Mouse (Mus musculus): ENCODE data around the gene Rnf121. TPM values are rescaled to one million over a fixed set of nuclear protein-coding genes. Genes with fewer than 3 reads are reported as not detected.

Rnf121 gene
- total and polyA plus RNA-seq, 3 experiments, result 20.7 to 23.9 (median 21.3) TPM

DNA sequence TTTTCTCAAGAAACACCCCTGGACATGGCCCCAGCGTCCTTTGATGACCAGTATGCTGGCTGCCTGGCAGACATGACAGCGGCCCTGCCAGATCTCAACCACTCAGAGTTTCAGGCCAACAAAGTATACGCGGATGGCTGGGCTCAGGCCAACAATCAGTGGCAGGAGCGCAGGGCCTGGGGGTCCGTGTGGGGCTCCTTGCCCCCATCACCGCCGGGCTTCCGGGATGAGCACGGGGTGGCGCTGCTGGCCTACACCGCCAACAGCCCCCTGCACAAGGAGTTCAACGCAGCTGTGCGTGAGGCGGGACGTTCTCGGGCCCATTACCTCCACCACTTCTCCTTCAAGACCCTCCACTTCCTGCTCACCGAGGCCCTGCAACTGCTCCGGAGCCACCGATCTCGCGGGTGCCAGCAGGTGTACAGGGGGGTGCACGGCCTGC lies 41.5 kb upstream of the Rnf121 start:
- TF ChIP-seq EP300 (IDR thresholded peaks at IDR 0.05; ENCODE audit: insufficient read depth, low read depth, low read length) (no peak), POLR2A (IDR thresholded peaks at IDR 0.05; ENCODE audit: insufficient read depth, low read depth, low read length) (no peak), CTCF (IDR thresholded peaks at IDR 0.05) (no peak)
- Histone ChIP-seq H3K4me1 (ENCODE audit: control insufficient read depth, insufficient read depth, low read length) (peaks cover 2% of the 10 kb centered on the region; the same call in 1 of the 2 replicates), H3K27ac (no peak overlapping the region), H3K4me3 (no peak overlapping the region), H3K36me3 (ENCODE audit: control insufficient read depth, insufficient read depth, low read length) (peaks cover 2% of the 10 kb centered on the region), H3K79me2 (replicated peaks; ENCODE audit: control insufficient read depth, insufficient read depth, low read length) (no peaks in the 10 kb centered on the region; the same call in 1 of the 2 replicates), H3K9ac (ENCODE audit: low read depth, low read length) (peak overlapping the region; percentile 8; the same call in 1 of the 2 replicates), H3K27me3 (ENCODE audit: control insufficient read depth, insufficient read depth, low read length) (no peaks in the 10 kb centered on the region)
- 10% methylated on average over 23 of the region's 23 CpGs for WGBS
- intact Hi-C loops (cut with DNase I), result no loop called here
- DNase-seq, result peak; percentile 47 to 50

DNA sequence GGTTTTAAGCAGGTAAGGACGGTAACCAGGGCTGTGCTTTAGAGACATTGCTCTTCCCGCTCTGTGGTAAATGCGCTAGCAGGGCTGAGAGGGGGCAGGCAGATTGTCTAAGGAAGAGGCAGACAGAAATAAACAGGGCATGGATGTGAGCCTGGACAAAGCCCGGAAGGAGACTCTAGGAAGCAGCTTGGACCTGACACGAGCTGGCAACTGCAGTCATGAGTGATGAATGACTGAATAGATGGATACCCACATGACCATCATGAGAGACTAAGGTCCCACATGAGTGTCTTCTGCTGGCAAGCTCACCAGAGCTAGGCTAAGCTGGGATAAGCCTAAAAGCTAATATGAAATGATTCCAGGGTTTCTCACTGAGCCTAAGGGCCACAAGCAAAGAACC lies 38.9 kb upstream of the Rnf121 start:
- Histone ChIP-seq H3K27ac (no peak overlapping the region), H3K9ac (ENCODE audit: low read depth, low read length) (no peak overlapping the region), H3K79me2 (replicated peaks; ENCODE audit: control insufficient read depth, insufficient read depth, low read length) (no peaks in the 10 kb centered on the region; the same call in 1 of the 2 replicates), H3K36me3 (ENCODE audit: control insufficient read depth, insufficient read depth, low read length) (peaks cover 2% of the 10 kb centered on the region), H3K4me1 (ENCODE audit: control insufficient read depth, insufficient read depth, low read length) (peaks cover 7% of the 10 kb centered on the region), H3K27me3 (ENCODE audit: control insufficient read depth, insufficient read depth, low read length) (no peaks in the 10 kb centered on the region), H3K4me3 (peak overlapping the region; percentile 36; the same call in 1 of the 2 replicates)
- intact Hi-C loops (cut with DNase I), result no loop called here
- 31% methylated on average over 5 of the region's 5 CpGs for WGBS
- DNase-seq, result no peak
- TF ChIP-seq POLR2A (IDR thresholded peaks at IDR 0.05; ENCODE audit: insufficient read depth, low read depth, low read length) (no peak), EP300 (IDR thresholded peaks at IDR 0.05; ENCODE audit: insufficient read depth, low read depth, low read length) (no peak), CTCF (IDR thresholded peaks at IDR 0.05) (no peak)

DNA sequence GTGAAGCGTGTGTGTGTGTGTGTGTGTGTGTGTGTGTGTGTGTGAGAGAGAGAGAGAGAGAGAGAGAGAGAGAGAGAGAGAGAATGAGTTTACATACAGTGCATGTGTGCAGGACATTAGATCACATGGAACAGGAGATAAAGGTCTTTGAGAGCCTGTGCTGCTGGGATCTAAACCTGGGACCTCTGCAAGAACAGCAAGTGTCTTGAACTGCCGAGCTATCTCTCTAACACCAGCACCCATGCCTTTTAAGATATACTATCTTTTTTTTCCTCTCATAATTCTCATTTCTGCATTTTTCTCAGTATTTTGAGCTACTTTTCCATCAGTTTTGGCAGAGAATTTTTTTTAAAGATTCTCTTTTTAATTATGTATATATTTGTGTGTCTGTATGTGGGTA lies 38.3 kb upstream of the Rnf121 start:
- intact Hi-C loops (cut with DNase I), result no loop called here
- Histone ChIP-seq H3K27ac (no peak overlapping the region), H3K36me3 (ENCODE audit: control insufficient read depth, insufficient read depth, low read length) (peaks cover 2% of the 10 kb centered on the region), H3K4me3 (peak overlapping the region; percentile 36; the same call in 1 of the 2 replicates), H3K4me1 (ENCODE audit: control insufficient read depth, insufficient read depth, low read length) (peaks cover 7% of the 10 kb centered on the region), H3K9ac (ENCODE audit: low read depth, low read length) (no peak overlapping the region), H3K27me3 (ENCODE audit: control insufficient read depth, insufficient read depth, low read length) (no peaks in the 10 kb centered on the region), H3K79me2 (replicated peaks; ENCODE audit: control insufficient read depth, insufficient read depth, low read length) (no peaks in the 10 kb centered on the region; the same call in 1 of the 2 replicates)
- TF ChIP-seq POLR2A (IDR thresholded peaks at IDR 0.05; ENCODE audit: insufficient read depth, low read depth, low read length) (no peak), CTCF (IDR thresholded peaks at IDR 0.05) (no peak), EP300 (IDR thresholded peaks at IDR 0.05; ENCODE audit: insufficient read depth, low read depth, low read length) (no peak)
- no peak for DNase-seq
- WGBS, result 62% methylated on average over 2 of the region's 2 CpGs

DNA sequence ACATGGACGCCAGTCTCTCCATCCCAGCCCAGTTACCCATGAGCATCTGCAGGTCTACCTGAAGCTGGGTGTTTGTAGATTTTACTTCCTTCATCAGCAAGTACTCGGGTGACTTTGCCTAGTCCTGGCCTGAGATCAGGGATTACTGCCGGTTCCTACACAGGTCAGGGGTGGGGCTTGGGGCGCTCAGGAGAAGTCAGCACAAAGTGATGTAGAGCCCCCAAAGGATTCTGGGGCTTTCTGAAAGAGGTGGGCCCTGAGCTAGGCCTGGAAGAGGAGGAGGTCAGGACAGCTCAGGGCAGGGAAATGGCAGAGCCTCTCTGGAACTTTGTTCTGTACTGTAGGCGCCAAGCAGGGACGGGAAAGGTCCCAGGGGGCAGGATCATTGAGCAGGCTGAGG lies 37.4 kb upstream of the Rnf121 start:
- DNase-seq, result no peak
- Histone ChIP-seq H3K9ac (ENCODE audit: low read depth, low read length) (peak overlapping the region; percentile 36), H3K36me3 (ENCODE audit: control insufficient read depth, insufficient read depth, low read length) (peaks cover under 1% of the 10 kb centered on the region; the same call in 1 of the 2 replicates), H3K4me3 (peak overlapping the region; percentile 52), H3K27me3 (ENCODE audit: control insufficient read depth, insufficient read depth, low read length) (no peaks in the 10 kb centered on the region), H3K79me2 (replicated peaks; ENCODE audit: control insufficient read depth, insufficient read depth, low read length) (no peaks in the 10 kb centered on the region; the same call in 1 of the 2 replicates), H3K4me1 (ENCODE audit: control insufficient read depth, insufficient read depth, low read length) (peaks cover 7% of the 10 kb centered on the region), H3K27ac (peak overlapping the region; percentile 95)
- intact Hi-C loops (cut with DNase I), result no loop called here
- WGBS, result 37% methylated on average over 6 of the region's 6 CpGs
- TF ChIP-seq EP300 (IDR thresholded peaks at IDR 0.05; ENCODE audit: insufficient read depth, low read depth, low read length) (no peak), CTCF (IDR thresholded peaks at IDR 0.05) (no peak), POLR2A (IDR thresholded peaks at IDR 0.05; ENCODE audit: insufficient read depth, low read depth, low read length) (no peak)

DNA sequence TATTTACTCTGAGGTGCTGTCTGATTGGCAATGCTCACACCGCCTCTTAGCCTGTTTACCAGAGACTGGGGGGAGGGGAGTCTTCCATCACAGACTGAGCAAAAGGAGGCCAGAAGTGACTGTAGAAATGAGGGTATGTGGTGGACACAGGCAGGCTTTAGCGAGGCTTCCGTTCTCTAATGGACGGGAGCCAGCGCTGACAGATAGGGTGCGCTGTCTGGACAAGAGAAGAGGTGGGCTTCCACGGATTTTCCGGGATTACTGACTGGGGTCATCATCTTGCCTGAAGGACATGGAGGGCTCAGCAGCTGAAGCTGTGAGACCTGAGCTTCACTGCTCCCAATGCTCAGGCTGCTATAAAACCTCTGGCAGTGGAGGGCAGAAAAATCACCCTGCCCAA lies 37.0 kb upstream of the Rnf121 start:
- intact Hi-C loops (cut with DNase I), result no loop called here
- peak overlapping the region; percentile 36 for H3K9ac ChIP-seq (ENCODE audit: low read depth, low read length)
- no peak for DNase-seq
- H3K27me3 ChIP-seq (ENCODE audit: control insufficient read depth, insufficient read depth, low read length), result no peaks in the 10 kb centered on the region
- TF ChIP-seq CTCF (IDR thresholded peaks at IDR 0.05) (peak; percentile 44), EP300 (IDR thresholded peaks at IDR 0.05; ENCODE audit: insufficient read depth, low read depth, low read length) (no peak), POLR2A (IDR thresholded peaks at IDR 0.05; ENCODE audit: insufficient read depth, low read depth, low read length) (peak; percentile 29; the same call in 1 of the 2 replicates)
- no peaks in the 10 kb centered on the region for H3K36me3 ChIP-seq (ENCODE audit: control insufficient read depth, insufficient read depth, low read length)
- H3K4me3 ChIP-seq, result peak overlapping the region; percentile 52
- peaks cover 7% of the 10 kb centered on the region for H3K4me1 ChIP-seq (ENCODE audit: control insufficient read depth, insufficient read depth, low read length)
- 42% methylated on average over 8 of the region's 8 CpGs for WGBS
- no peaks in the 10 kb centered on the region; the same call in 1 of the 2 replicates for H3K79me2 ChIP-seq (replicated peaks; ENCODE audit: control insufficient read depth, insufficient read depth, low read length)
- H3K27ac ChIP-seq, result peak overlapping the region; percentile 95

DNA sequence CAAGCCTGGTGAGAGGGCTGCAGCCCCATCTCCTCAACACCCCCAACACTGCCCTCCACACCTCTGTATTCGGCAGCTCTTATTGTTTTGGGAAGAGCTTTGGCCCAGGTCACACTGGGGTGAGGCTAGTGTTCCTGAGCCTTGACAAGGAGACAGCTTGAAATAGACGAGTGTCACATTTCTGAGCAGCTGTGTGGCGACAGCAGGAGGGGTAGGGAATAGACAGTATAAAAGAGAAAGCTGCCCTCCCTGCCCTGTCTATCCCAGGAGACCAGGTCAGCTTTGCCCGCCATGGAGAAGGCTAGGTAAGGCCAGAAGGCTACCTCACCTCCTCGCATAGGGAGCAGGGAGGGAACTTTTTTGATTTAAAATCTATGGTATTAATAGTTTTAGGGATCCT lies 36.2 kb upstream of the Rnf121 start, which contains the start of gene Art1:
Gene Art1 (plus strand): TSS at position 257 of the 400 bp plus-strand sequence.
- DNase-seq, result peak; percentile 56 to 58
- Histone ChIP-seq H3K27ac (peak within 1 kb of the TSS; percentile 95), H3K4me1 (ENCODE audit: control insufficient read depth, insufficient read depth, low read length) (peaks cover 7% of the 10 kb centered on the region), H3K4me3 (peak within 1 kb of the TSS; percentile 52), H3K9ac (ENCODE audit: low read depth, low read length) (peak within 1 kb of the TSS; percentile 67), H3K27me3 (ENCODE audit: control insufficient read depth, insufficient read depth, low read length) (no peaks in the 10 kb centered on the region), H3K36me3 (ENCODE audit: control insufficient read depth, insufficient read depth, low read length) (no peaks in the 10 kb centered on the region), H3K79me2 (replicated peaks; ENCODE audit: control insufficient read depth, insufficient read depth, low read length) (no peaks in the 10 kb centered on the region; the same call in 1 of the 2 replicates)
- TF ChIP-seq CTCF (IDR thresholded peaks at IDR 0.05), result no peak
- peak; percentile 98 for TF ChIP-seq POLR2A (IDR thresholded peaks at IDR 0.05; ENCODE audit: insufficient read depth, low read depth, low read length)
- peak; percentile 62 for TF ChIP-seq EP300 (IDR thresholded peaks at IDR 0.05; ENCODE audit: insufficient read depth, low read depth, low read length)
- intact Hi-C loops (cut with DNase I), result no loop called here
- 55% methylated on average over 5 of the region's 5 CpGs for WGBS
